Mouse (Mus musculus) kidney, adult 18-20 months (tissue): ENCODE results near the gene Actn2.
A peak's percentile ranks its signal among the peaks of the same experiment; 100 is the strongest.

Experiments used
- DNase-seq: peaks from one replicate; pipeline ENCODE4 v3.0.0; 2021

Actn2 gene

GRCm38 (mm10) chr13:12340183-12340975 lies at the start of gene Actn2:
Gene Actn2 (minus strand): TSS chr13:12340760.
- DNase-seq, result peak; percentile 41

GRCm38 (mm10) chr13:12386286-12386685 lies 45.7 kb upstream of the Actn2 start:
- DNase-seq, result no peak

GRCm38 (mm10) chr13:12384796-12385195 lies 44.2 kb upstream of the Actn2 start:
- DNase-seq, result no peak

GRCm38 (mm10) chr13:12376778-12377177 lies 36.2 kb upstream of the Actn2 start:
- DNase-seq, result no peak

GRCm38 (mm10) chr13:12372755-12373154 lies 32.2 kb upstream of the Actn2 start:
- DNase-seq, result no peak

GRCm38 (mm10) chr13:12369930-12370329 lies 29.4 kb upstream of the Actn2 start:
- DNase-seq, result no peak

- DNase-seq, result peak; percentile 6
Measured at GRCm38 (mm10) chr13:12369041-12369621, 28.6 kb upstream of the Actn2 start.

GRCm38 (mm10) chr13:12361486-12361885 lies 20.9 kb upstream of the Actn2 start:
- no peak for DNase-seq

- no peak for DNase-seq
Measured at GRCm38 (mm10) chr13:12357554-12357953, 17.0 kb upstream of the Actn2 start.

GRCm38 (mm10) chr13:12356184-12356583 lies 15.6 kb upstream of the Actn2 start:
- no peak for DNase-seq

- DNase-seq, result no peak
Measured at GRCm38 (mm10) chr13:12349197-12349824, 8.8 kb upstream of the Actn2 start.

- DNase-seq, result no peak
Measured at GRCm38 (mm10) chr13:12346837-12347236, 6.3 kb upstream of the Actn2 start.

- no peak for DNase-seq
Measured at GRCm38 (mm10) chr13:12341447-12341846, 887 bp upstream of the Actn2 start.

- DNase-seq, result no peak
Measured at GRCm38 (mm10) chr13:12339446-12339845, 1.1 kb downstream of the Actn2 start.

GRCm38 (mm10) chr13:12337752-12338151 lies 2.8 kb downstream of the Actn2 start:
- DNase-seq, result no peak

- no peak for DNase-seq
Measured at GRCm38 (mm10) chr13:12334016-12334415, 6.5 kb downstream of the Actn2 start.

- DNase-seq, result no peak
Measured at GRCm38 (mm10) chr13:12331528-12331927, 9.0 kb downstream of the Actn2 start.

GRCm38 (mm10) chr13:12328392-12328791 lies 12.2 kb downstream of the Actn2 start:
- no peak for DNase-seq

- no peak for DNase-seq
Measured at GRCm38 (mm10) chr13:12327577-12327976, 13.0 kb downstream of the Actn2 start.

- no peak for DNase-seq
Measured at GRCm38 (mm10) chr13:12323076-12323625, 17.4 kb downstream of the Actn2 start.

GRCm38 (mm10) chr13:12320148-12320547 lies 20.4 kb downstream of the Actn2 start:
- DNase-seq, result no peak

- no peak for DNase-seq
Measured at GRCm38 (mm10) chr13:12318017-12318416, 22.5 kb downstream of the Actn2 start.

- no peak for DNase-seq
Measured at GRCm38 (mm10) chr13:12317191-12317765, 23.3 kb downstream of the Actn2 start.
